Mouse (Mus musculus): ENCODE measurements around the gene Rgs19.

Rgs19 gene

DNA sequence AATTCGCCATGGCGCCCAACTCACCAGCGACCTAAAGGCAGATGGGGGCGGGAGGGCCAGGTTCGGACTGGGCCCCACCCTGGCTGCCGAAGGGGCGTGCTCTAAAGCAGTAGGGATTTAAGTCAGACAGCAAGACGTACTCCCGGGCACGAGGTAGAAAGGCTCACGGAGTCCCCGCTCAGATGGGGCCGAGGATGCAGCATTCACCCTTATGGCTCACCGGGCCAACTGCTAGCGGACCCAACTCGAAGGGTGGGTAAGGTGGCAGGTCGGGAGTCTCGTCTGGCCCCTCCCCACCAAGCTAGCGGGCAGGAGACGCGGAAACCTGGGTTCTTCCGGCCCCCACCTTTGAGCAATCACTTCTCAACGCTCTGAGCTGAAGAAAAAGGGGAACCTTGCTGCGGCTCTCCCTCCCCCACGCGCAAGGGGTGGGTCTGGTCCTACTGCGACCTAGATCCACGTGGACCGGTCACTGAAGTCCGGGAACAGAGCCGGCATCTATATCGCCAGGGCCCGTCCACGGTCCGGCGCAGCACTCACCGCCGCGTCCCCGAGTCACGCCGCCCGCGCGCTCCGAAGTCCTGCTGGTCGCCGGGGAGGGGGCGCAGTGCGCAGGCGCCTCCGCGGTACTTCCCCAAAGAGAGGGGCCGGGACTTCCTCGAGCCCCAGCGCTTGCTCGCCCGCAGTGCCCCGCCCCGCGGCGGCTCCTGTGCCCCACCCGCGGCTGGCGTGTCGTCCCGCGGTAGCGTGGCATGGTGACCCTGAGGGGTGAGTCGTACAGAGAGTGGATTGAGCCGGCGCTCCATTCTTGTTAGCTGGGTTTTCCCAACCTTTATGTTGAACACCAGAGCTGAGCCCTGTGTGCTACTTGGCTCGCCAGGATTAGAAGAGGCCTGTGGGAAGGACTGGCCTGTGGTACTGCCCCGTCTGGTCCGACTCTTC is at the start of gene Rgs19:
Gene Rgs19 (minus strand): TSS at position 639 of the 942 bp plus-strand sequence.
- DNase-seq (ENCODE audit: low spot score), result peak; percentile 82

DNA sequence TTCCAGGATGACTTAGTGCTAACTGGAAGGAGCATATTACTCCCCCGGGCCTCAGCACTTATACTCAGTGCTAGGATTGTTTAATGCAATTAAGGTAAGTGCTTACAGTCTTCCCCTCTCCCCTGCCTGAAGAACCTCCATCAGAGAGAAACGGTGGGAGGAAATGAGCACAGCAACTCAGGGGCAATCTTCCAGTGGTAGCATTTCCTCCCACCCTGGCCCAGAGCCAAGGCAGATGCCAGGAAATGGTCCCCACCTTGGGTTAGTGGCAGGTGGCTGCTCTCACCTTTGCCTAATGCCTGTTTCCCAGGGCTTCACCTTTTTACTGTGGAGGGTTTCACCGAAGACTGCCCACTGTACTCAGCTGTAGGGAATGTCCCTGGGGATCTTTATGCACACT is 36.3 kb upstream of the Rgs19 start:
- no peak for DNase-seq (ENCODE audit: low spot score)

DNA sequence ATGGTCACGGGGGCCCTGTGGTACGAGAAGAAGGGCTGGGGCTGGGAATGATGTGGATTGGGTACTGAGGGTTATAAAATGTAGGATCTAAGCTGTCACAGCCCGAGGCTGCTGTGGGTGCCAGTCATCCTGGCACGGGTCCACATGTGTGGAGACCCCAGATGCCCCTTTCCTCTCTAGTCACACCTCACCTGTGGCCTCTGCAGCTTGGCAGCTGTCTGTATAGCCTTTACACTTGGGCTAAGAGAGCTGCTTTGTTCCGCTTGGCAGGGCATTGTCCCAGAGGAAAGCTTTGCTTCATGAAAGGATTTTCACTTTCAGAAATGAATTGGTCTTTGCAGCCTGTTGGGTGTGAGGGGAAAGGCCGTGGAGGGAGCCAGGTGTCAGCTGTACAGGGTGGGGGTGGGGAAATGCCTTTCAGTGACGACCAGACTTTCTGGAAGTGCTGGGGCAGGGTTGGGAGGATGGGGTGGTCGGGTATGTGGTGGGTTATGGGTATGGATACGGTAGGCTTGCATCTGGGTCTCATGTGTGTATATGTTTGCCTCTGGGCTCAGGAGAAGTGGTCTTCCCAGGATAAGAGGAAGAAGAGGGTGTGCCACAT is 34.0 kb upstream of the Rgs19 start:
- no peak for DNase-seq (ENCODE audit: low spot score)

GRCm38 (mm10) chr2:181722213-181722612 is 28.4 kb upstream of the Rgs19 start:
- DNase-seq (ENCODE audit: low spot score), result no peak

GRCm38 (mm10) chr2:181721200-181721599 is 27.4 kb upstream of the Rgs19 start:
- no peak for DNase-seq (ENCODE audit: low spot score)

- no peak for DNase-seq (ENCODE audit: low spot score)
Measured at GRCm38 (mm10) chr2:181720061-181720460, 26.3 kb upstream of the Rgs19 start.

DNA sequence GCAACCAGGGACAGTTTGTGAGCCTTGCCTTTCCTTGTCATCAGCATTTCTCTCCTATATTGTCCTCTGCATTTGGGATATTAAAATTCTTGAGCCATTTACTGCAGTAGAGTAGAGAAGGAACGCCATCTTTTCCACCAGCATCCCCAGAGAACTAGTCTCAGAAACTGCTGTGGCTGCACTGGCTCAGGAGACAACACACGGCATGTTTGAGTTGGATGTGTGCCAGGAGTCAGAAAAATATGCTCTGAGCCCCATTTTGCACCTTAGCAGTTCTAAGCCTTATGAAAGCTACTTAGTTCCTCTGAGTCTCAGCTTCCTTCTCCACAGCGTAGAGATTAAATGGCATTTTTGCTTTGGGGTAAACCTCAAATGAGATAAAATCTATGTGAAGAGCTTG is 23.2 kb upstream of the Rgs19 start:
- DNase-seq (ENCODE audit: low spot score), result no peak

- DNase-seq (ENCODE audit: low spot score), result no peak
Measured at GRCm38 (mm10) chr2:181715382-181715781, 21.6 kb upstream of the Rgs19 start.

DNA sequence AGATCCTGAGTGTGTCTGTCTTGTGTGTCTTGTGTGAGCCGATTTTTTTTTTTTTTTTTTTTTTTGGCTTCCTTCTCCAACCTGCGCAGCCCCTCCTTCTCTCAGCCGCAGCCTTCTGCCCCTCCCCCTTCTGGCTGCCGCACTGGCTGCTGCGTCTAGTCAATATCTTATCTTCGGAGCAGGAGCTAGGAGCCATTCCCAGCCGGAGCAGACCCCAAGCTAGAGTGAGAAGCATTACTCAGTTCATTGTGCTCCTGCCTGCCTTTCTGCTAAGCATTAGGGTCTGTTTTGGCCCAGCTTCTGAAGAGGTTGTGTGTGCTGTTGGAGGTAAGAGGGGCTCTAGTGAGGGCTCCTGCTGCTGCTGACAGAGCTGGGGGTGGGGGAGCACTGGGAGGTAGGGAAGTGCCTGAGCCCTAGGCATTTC is 21.1 kb upstream of the Rgs19 start, which contains the start of gene Oprl1:
Gene Oprl1 (plus strand): TSS at position 114 of the 424 bp plus-strand sequence.
- no peak for DNase-seq (ENCODE audit: low spot score)

- no peak for DNase-seq (ENCODE audit: low spot score)
Measured at GRCm38 (mm10) chr2:181713749-181714148, 20.0 kb upstream of the Rgs19 start.

DNA sequence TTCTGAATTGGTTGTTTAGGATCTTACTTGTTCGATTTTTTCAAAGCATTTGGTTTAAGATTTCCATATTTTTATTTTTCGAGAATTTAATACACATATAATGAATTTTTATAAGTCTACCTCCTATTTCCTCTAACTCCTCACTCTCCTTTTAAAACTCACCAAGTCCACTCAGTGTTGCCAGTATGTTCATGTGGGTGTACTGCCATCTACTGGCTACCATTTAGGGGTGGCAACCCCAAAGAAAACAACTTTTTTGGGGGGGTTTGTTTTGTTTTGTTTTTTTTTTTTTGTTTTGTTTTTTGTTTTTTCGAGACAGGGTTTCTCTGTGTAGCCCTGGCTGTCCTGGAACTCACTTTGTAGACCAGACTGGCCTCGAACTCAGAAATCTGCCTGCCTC is 12.9 kb upstream of the Rgs19 start:
- no peak for DNase-seq (ENCODE audit: low spot score)

GRCm38 (mm10) chr2:181698241-181698640 is 4.5 kb upstream of the Rgs19 start, which contains the start of gene Lkaaear1:
Gene Lkaaear1 (minus strand): TSS chr2:181698442.
- DNase-seq (ENCODE audit: low spot score), result no peak

- no peak for DNase-seq (ENCODE audit: low spot score)
Measured at GRCm38 (mm10) chr2:181696801-181697420, 3.1 kb upstream of the Rgs19 start.

DNA sequence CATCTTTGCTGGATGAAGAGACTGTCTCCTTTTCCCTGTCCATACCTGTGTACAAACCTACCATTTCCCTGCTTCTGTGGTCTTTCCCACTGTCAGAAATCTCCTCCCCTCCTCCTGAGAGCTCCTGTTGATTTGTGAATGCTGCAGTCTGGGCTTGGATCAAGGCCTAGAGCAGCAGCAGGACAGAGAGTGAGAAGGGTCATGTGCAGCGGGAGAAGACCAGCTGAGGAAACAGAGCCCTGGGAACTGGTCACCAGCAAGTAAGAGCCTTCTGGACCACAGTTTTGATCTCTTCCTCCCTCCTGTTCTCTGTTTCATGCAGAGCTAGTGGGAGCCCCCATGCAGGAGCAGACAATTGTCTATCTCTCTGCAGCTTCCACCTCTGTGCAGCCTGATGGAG is 2.0 kb upstream of the Rgs19 start:
- DNase-seq (ENCODE audit: low spot score), result no peak

DNA sequence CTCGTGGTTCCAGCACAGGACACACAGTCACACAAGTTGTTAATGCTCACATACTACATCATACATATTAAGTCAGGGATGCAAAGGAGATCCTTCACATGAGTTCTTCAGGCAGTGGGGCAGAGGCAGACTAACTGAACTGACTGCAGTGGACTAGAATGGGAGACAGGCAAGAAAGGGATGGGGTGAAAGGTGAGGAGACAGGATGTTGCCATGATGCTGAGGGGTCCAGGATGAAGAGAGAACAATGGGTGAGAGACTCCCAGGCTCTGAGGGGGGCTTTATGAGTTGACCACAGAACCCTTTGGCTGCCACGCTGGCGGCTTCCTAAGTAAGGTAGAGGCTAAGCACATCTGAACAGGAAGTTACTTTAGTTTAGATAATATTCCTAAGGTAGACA is 804 bp upstream of the Rgs19 start:
- DNase-seq (ENCODE audit: low spot score), result no peak

- no peak for DNase-seq (ENCODE audit: low spot score)
Measured at GRCm38 (mm10) chr2:181692304-181692703, 1.5 kb downstream of the Rgs19 start.

- DNase-seq (ENCODE audit: low spot score), result no peak
Measured at GRCm38 (mm10) chr2:181691571-181691970, 2.2 kb downstream of the Rgs19 start.

GRCm38 (mm10) chr2:181691083-181691482 is 2.7 kb downstream of the Rgs19 start:
- no peak for DNase-seq (ENCODE audit: low spot score)

GRCm38 (mm10) chr2:181689466-181690160 is 4.2 kb downstream of the Rgs19 start:
- DNase-seq (ENCODE audit: low spot score), result no peak

- DNase-seq (ENCODE audit: low spot score), result no peak
Measured at GRCm38 (mm10) chr2:181687586-181687985, 6.2 kb downstream of the Rgs19 start.

DNA sequence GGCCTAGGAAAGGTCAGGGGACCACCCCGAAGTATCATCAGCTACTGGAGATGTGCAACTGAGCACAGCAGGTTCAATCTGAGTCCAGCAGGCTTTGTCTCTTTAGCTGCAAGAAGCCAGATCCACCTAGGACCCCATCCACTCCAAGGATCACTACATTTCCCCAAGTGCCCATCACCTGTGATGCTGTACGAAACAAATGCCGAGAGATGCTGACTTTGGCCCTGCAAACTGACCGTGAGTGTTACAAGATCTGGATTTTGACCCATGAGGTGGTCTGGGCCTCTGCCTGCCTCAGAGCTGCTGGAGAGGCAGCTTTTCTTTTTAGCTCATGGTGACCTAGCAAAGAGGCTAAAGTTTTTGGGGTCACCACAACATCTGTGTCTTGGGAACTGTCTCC is 8.1 kb downstream of the Rgs19 start:
- DNase-seq (ENCODE audit: low spot score), result no peak

DNA sequence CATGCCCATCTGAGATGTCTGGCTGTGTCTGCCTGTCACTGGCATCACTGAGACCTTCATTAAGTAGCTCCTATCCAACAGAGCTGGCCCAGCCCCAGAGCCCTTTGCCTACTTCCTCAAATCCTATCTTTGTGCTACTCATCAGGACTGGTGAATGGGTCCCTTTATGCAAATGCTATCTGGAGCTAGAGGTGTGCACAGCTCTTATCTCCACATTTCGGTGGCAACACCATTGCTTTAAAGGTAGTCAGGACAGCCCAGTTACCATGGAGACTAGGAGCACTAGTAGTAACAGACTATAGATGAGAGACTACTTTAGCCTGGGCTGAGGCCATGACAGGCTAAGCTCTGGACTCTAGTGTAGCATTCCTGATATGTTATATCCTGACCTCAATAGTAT is 9.1 kb downstream of the Rgs19 start:
- no peak for DNase-seq (ENCODE audit: low spot score)

Data from ovary, adult 18-20 months (tissue).